Mouse (Mus musculus): ENCODE measurements around the gene Zfp354c. TPM values are rescaled to one million over a fixed set of nuclear protein-coding genes. Genes with fewer than 3 reads are reported as not detected.

The Zfp354c gene
- 10 to 100 TPM; 16.2 to 21.5 TPM for total RNA-seq (2023)

GRCm38 (mm10) chr11:50827010-50827953 lies at the start of gene Zfp354c:
Zfp354c (minus strand) TSS chr11:50827724.

DNA sequence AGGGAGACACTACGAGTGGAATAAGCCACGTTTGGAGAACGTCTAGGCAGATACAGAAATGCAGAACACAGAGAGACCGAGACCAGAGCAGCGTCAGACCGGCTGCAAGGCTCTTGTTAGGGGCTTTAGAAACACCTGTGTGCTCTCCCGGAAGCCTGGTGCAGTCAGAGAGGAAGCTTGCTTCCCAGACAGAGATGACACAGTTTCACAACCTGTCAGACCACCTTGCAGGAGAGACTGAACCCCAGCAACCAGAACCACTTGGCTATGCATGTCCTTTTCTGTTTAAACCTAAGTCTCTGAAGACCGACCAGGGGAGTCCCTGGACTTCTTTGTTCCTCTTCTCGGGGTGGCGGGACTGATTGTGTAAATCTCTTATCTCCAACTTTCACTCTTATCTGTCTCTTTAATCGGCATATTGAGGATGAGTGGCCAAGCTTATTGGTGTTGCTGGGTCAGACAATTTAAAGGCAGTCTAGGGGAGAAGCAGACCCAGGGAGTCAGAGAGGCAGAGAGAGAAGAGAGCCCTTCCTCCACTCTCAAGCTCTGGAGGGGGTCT lies 22.7 kb upstream of the Zfp354c start, which contains the start of gene Grm6:
TSS of gene Grm6 (plus strand) at position 509 of the 559 bp plus-strand sequence.

GRCm38 (mm10) chr11:50841023-50841735 lies 13.7 kb upstream of the Zfp354c start, which contains the start of gene Zfp879:
Zfp879 (minus strand) TSS chr11:50841552.

Other genes with a start within 250 kb of the Zfp354c start
- under 1 TPM in 1 of 2 experiments, not detected in 1; 0.06 TPM for gene Adamts2, start 225.6 kb downstream of the Zfp354c start, total RNA-seq (2023)
- gene Zfp879, start 13.8 kb upstream of the Zfp354c start, total RNA-seq (2023): under 1 TPM; 0.41 to 0.90 TPM
- 10 to 100 TPM; 10.3 to 12.8 TPM for gene Grm6, start 23.0 kb upstream of the Zfp354c start, total RNA-seq (2023)
- under 1 TPM; 0.38 to 0.39 TPM for gene Zfp454, start 59.9 kb upstream of the Zfp354c start, total RNA-seq (2023)
- gene Zfp2, start 88.4 kb upstream of the Zfp354c start, total RNA-seq (2023): 1 to 10 TPM; 2.1 to 2.4 TPM
- not detected for gene Zfp354b, start 103.9 kb upstream of the Zfp354c start, total RNA-seq (2023)
- gene 4933414I15Rik, start 116.0 kb upstream of the Zfp354c start, total RNA-seq (2023): not detected
- not detected for gene Prop1, start 126.0 kb upstream of the Zfp354c start, total RNA-seq (2023)
- gene Olfr1378, start 138.8 kb upstream of the Zfp354c start, total RNA-seq (2023): not detected
- gene Olfr1377, start 154.2 kb upstream of the Zfp354c start, total RNA-seq (2023): not detected
- gene Olfr51, start 175.9 kb upstream of the Zfp354c start, total RNA-seq (2023): not detected
- not detected for gene Olfr54, start 186.5 kb upstream of the Zfp354c start, total RNA-seq (2023)
- not detected for gene Olfr1375, start 220.4 kb upstream of the Zfp354c start, total RNA-seq (2023)
- not detected for gene Zfp354a, start 231.5 kb upstream of the Zfp354c start, total RNA-seq (2023)

Data from T-cell, adult 66 days (primary cell).